Mouse (Mus musculus) kidney, embryonic 15.5 days (tissue): Measurements from ENCODE around the gene F5. TPM values are rescaled to one million over a fixed set of nuclear protein-coding genes. Genes with fewer than 3 reads are reported as not detected.

Source experiments
- ATAC-seq: fragments of 200-750 bp; cut with Nextera tagmentation; replicated peaks from 2 replicates; pipeline ENCODE4 v1.8.0; 2017; ENCODE audit warnings: moderate TSS enrichment; ENCODE audit not compliant: low FRiP score
- H3K27ac ChIP-seq: fragments of 300-500 bp; sonication (generic); 2 replicates; pipeline ENCODE4 v1.5.1; 2015; ENCODE audit warnings: mild to moderate bottlenecking, inconsistent platforms
- H3K27me3 ChIP-seq: fragments of 300-500 bp; sonication (generic); 2 replicates; pipeline ENCODE4 v1.6.1; 2015; ENCODE audit warnings: inconsistent platforms
- H3K36me3 ChIP-seq: fragments of 300-500 bp; sonication (generic); 2 replicates; pipeline ENCODE4 v1.6.1; 2015; ENCODE audit warnings: inconsistent platforms
- H3K4me1 ChIP-seq: fragments of 300-500 bp; sonication (generic); 2 replicates; pipeline ENCODE4 v1.6.1; 2015; ENCODE audit warnings: inconsistent platforms
- H3K4me2 ChIP-seq: fragments of 300-500 bp; sonication (generic); 2 replicates; pipeline ENCODE4 v1.6.1; 2015; ENCODE audit warnings: moderate library complexity, mild to moderate bottlenecking, inconsistent platforms
- H3K4me3 ChIP-seq: fragments of 300-500 bp; sonication (generic); replicated peaks from 2 replicates; pipeline ENCODE4 v1.5.1; 2015; ENCODE audit warnings: mild to moderate bottlenecking, inconsistent platforms
- H3K9ac ChIP-seq: fragments of 300-500 bp; sonication (generic); 2 replicates; pipeline ENCODE4 v1.6.1; 2015; ENCODE audit warnings: mild to moderate bottlenecking, inconsistent platforms
- H3K9me3 ChIP-seq: fragments of 300-500 bp; sonication (generic); replicated peaks from 2 replicates; pipeline ENCODE4 v1.6.1; 2016; ENCODE audit warnings: inconsistent platforms
- WGBS: fragments of 180-500 bp; shearing (Covaris S2); methylation state at CpG from one replicate; pipeline ENCODE4 v1.1.7; 2015; ENCODE audit warnings: mixed read lengths; 5-methylcytosine and 5-hydroxymethylcytosine counted together
- polyA plus RNA-seq: library from polyadenylated mRNA; unstranded; fragments of >200 nt; fragmentation: Nextera tagmentation; extraction: Ambion mirVana; gene quantifications from 2 replicates; pipeline ENCODE4 v1.2.1, GENCODE M21; 2015

The F5 gene
- 0.30 and 0.31 TPM in 2 replicates for polyA plus RNA-seq

DNA sequence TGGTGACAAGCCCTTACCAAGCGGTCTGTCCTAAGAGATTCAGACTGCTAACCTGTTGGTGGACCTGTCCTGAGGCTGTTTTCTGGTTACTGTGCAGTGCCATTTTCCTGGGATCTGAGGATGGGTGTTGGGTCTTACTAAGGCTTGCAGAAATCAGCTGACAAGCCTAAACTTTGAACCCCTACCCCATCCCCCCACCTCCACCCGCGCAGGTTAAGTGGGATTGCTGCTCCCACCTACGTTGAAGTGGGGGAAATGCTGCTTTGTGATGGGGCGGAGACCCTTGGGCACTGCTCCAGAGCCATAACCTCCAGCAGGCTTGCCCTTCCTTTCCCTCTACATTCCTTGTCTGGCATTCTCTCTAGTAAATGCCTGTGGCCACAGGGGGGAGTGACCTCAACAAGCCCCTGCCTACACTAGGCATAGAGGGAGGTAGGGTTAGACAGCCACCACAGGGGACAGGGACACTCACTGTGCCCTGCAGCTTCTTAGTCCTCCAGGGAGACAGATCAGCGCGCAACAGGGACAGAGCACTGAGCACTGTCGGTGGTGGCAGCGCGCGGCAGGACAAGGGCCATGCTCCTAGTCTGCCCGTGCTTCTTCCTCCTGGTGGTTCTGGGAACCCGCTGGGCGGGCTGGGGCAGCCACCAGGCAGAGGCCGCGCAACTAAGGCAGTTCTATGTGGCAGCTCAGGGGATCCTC is at the start of gene F5:
Gene F5 (plus strand): TSS at position 452 of the 702 bp plus-strand sequence.
- no peak within 1 kb of the TSS for H3K9ac ChIP-seq

DNA sequence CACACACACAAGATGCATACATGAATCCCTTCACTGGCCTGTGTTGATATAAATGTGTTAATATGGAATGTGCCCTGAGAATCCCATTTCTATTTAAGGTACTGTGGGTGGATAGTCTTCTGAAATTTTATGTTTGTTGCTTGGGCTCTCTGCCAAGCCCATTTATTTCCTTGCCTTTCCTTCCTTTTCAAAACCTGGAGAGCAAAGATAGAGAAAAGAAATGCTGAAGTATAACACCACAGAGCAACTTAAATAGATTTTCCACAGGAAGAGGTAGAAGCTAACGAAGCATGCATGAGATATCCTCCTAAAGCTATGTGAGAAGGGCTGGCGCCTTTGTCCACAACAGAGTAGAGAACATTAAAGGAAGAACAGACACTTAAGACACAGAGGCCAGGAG is 41.9 kb upstream of the F5 start:
- Histone ChIP-seq H3K27me3 (no peaks in the 10 kb centered on the region), H3K27ac (no peak overlapping the region), H3K36me3 (no peaks in the 10 kb centered on the region), H3K4me2 (no peak overlapping the region), H3K4me3 (no peak overlapping the region), H3K4me1 (no peaks in the 10 kb centered on the region), H3K9ac (no peak overlapping the region), H3K9me3 (no peaks in the 10 kb centered on the region)
- 64% methylated on average over 2 of the region's 2 CpGs for WGBS
- ATAC-seq: no peak

More for the DNA sequence above, at the start of gene F5:
- Histone ChIP-seq H3K9me3 (no peaks in the 10 kb centered on the region), H3K27ac (no peak within 1 kb of the TSS), H3K4me1 (peaks cover 6% of the 10 kb centered on the region), H3K27me3 (no peaks in the 10 kb centered on the region), H3K4me3 (0 out of 2 replicates have a peak within 1 kb of the TSS, but pooled peaks have one; percentile 10), H3K4me2 (peak within 1 kb of the TSS; percentile 48), H3K36me3 (no peaks in the 10 kb centered on the region)
- 15% methylated on average over 16 of the region's 16 CpGs for WGBS
- peak; percentile 66 for ATAC-seq

DNA sequence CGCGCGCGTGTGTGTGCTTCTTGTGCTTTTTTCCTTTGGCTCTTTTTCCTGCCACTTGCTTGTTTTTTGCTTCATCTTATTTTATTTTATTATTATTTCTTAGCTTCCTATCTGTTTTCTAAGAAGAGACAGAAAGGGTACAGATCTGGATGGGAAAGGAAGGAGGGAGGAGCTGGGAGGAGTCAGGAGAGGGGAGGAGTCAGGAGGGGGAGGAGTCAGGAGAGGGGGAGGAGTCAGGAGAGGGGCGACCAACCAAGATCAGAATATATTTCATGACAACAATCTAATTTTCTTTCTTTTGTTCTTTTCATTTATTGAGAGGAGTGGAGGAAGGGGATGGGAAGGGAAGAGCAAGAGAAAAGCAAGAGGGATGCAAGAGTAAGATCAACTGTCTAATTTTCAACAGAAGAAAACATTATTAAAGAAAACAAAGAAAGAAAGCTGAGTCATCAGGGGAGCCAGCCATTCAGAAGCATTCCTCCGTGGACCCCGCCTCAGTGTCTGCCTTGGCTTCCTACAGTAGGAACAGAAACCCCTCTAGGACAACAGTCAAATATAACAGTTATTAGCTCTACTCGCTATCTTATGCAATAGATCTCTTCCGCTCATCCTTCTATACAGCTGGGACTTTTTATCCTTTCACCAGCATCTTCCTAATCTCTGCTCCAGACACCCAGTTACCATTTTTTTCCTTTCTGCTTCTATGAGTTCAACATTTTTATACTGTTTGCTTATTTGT is 40.9 kb upstream of the F5 start:
- Histone ChIP-seq H3K36me3 (no peaks in the 10 kb centered on the region), H3K9me3 (no peaks in the 10 kb centered on the region), H3K9ac (no peak overlapping the region), H3K4me1 (no peaks in the 10 kb centered on the region), H3K27ac (no peak overlapping the region), H3K27me3 (no peaks in the 10 kb centered on the region), H3K4me3 (no peak overlapping the region), H3K4me2 (no peak overlapping the region)
- ATAC-seq: no peak
- WGBS: 93% methylated on average over 9 of the region's 9 CpGs

DNA sequence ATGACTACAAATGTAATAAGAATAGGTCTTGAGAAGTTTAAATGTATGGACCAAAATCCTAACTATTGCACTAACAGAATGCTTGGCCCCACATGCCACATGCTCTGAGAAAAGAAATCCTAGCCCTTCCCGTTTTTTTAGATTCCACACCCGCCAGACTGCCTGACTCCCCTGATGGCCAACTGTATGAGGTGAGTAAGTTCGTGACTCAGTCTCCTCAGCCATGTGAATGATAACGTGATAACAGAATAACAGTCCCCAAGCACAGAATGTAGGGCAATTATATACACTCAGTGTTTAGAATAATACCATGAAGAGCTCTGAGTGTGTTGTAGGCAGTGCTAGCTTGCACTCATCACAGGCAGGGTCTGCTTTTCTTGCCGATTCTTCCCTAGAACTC is 37.4 kb upstream of the F5 start:
- no peak for ATAC-seq
- no peak overlapping the region for H3K4me3 ChIP-seq
- no peak overlapping the region for H3K27ac ChIP-seq
- H3K9me3 ChIP-seq: no peaks in the 10 kb centered on the region
- no peak overlapping the region for H3K9ac ChIP-seq
- no peaks in the 10 kb centered on the region for H3K27me3 ChIP-seq
- no peak overlapping the region for H3K4me2 ChIP-seq
- H3K4me1 ChIP-seq: peaks cover 3% of the 10 kb centered on the region; the same call in 1 of the 2 replicates
- WGBS: 80% methylated on average over 5 of the region's 5 CpGs
- H3K36me3 ChIP-seq: no peaks in the 10 kb centered on the region

DNA sequence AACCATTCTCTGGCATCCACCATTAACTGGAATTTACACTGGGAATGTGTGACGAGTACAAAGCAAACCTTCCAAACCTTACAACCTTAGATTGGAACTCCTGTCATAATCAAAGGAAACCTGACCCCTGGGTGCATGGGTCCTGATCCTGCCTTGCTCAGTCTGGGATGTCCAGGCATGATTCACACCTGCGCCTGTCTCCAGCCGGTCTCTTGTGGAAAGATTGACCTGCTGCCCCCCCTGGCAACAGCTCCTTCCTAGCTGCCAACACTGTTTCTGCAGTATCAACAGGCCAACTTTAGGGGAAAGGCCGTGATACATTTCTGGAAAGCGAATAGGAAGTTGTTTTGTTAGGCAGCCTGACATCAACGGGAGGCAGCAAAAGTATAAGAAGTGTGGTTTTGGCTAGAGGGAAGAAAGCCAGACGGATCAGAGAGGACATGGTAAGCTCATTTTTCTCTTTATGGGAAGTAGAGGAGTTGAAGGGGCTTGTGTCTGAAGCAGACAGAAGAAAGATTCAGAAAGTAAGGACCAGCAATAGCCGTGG is 36.6 kb upstream of the F5 start, which contains the start of gene Selp:
Gene Selp (plus strand): TSS at position 318 of the 547 bp plus-strand sequence.
- 0 out of 2 replicates have a peak, but pooled peaks have one; percentile 33 for ATAC-seq
- Histone ChIP-seq H3K9me3 (no peaks in the 10 kb centered on the region), H3K27ac (no peak within 1 kb of the TSS)

DNA sequence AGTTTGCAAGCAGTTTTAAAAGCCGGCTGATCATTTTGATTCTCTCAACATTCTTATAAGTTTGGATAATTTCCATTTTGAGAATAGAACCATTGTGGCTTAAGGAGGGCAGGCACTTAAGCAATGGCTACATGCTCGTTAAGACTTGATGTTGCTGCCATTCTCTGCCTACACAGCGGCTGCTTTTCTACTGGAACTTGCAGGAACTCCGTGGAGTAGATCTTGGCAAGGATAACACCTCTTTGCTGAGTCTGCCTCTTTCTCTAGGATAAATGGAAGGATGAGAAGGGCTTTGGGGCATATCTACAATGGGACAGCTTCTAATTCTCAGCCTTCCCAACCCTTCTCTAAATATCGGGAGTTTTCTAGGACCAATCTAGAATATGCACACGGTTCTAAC is 36.0 kb upstream of the F5 start:
- 85% methylated on average over 6 of the region's 6 CpGs for WGBS

More for the DNA sequence above, 36.6 kb upstream of the F5 start, which contains the start of gene Selp:
- peaks cover 4% of the 10 kb centered on the region; the same call in 1 of the 2 replicates for H3K4me1 ChIP-seq
- 56% methylated on average over 8 of the region's 8 CpGs for WGBS
- H3K27me3 ChIP-seq: no peaks in the 10 kb centered on the region
- H3K9ac ChIP-seq: no peak within 1 kb of the TSS
- no peak within 1 kb of the TSS for H3K4me2 ChIP-seq
- H3K4me3 ChIP-seq: no peak within 1 kb of the TSS
- no peaks in the 10 kb centered on the region for H3K36me3 ChIP-seq

DNA sequence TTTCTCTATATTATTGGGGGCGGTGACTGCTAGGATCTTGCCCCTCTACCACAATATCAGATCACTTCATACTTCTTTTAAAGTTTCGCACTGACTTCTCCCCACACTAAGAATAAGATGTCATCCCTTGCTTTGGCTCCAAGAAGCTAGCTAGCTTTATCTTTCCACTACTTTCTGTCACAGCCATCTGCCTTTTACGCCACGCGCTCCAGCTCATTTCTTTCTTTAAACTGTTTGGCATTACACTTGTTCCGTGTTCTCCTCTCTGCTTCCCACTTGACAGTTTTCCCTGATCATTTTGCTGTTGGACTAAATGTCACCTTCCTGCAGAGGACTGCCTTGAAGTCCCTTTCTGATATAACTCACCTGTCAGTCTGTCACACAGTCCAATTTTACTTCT is 33.8 kb upstream of the F5 start:
- H3K9me3 ChIP-seq: no peaks in the 10 kb centered on the region
- no peak overlapping the region for H3K4me3 ChIP-seq
- H3K9ac ChIP-seq: no peak overlapping the region
- WGBS: 89% methylated on average over 6 of the region's 6 CpGs
- no peaks in the 10 kb centered on the region for H3K36me3 ChIP-seq
- H3K27me3 ChIP-seq: no peaks in the 10 kb centered on the region
- no peak overlapping the region for H3K27ac ChIP-seq
- peaks cover 4% of the 10 kb centered on the region; the same call in 1 of the 2 replicates for H3K4me1 ChIP-seq
- H3K4me2 ChIP-seq: no peak overlapping the region
- ATAC-seq: no peak

More for the DNA sequence above, 36.0 kb upstream of the F5 start:
- Histone ChIP-seq H3K27ac (no peak overlapping the region), H3K4me2 (no peak overlapping the region), H3K36me3 (no peaks in the 10 kb centered on the region), H3K4me1 (peaks cover 4% of the 10 kb centered on the region; the same call in 1 of the 2 replicates), H3K9ac (no peak overlapping the region), H3K27me3 (no peaks in the 10 kb centered on the region), H3K9me3 (no peaks in the 10 kb centered on the region), H3K4me3 (no peak overlapping the region)
- ATAC-seq: no peak

DNA sequence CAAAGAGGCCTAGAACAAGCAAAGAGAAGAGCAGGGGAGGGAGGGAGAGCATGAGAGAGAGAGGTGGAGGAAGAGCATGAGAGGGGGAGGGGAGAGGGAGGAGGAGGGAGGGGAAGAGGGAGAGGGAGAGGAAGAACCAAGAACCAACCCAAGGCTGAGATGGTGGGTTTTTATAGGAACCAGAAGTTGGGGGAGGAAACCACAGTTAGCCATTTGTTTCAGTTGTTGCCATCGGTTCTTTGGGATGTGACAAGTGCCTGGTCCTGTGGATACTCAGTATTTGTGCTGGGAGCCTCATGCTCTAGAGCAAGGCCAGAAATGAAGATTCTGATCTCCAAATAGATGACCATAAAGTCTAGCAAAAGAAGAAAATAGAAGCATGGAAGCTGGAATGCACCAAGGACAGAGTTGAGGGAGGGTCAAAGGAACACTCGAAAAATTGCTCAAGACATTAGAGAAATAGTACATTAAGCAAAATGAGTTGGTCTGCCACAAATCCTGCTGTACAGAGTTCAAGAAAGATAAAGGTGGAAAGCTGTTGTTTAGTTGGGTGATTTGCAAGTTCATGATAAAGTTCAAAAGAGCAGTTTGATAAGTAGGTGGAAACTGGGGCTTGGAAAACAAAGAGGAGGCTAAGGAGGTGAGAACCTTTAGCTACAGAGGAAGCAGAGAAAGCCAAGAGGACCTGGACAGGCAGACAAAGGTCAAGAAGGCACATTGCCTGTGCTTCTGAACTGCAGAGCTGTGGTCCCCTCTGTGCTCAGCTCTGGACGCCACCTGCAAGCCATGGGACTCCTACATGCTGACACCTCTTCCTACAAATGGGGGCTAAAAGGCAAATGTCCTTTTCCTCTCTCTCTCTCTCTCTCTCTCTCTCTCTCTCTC is 31.5 kb upstream of the F5 start:
- Histone ChIP-seq H3K36me3 (no peaks in the 10 kb centered on the region), H3K9ac (no peak overlapping the region), H3K4me2 (no peak overlapping the region), H3K4me1 (peaks cover 4% of the 10 kb centered on the region; the same call in 1 of the 2 replicates), H3K27me3 (no peaks in the 10 kb centered on the region), H3K4me3 (no peak overlapping the region), H3K9me3 (no peaks in the 10 kb centered on the region), H3K27ac (no peak overlapping the region)
- 65% methylated on average over 3 of the region's 3 CpGs for WGBS
- no peak for ATAC-seq

DNA sequence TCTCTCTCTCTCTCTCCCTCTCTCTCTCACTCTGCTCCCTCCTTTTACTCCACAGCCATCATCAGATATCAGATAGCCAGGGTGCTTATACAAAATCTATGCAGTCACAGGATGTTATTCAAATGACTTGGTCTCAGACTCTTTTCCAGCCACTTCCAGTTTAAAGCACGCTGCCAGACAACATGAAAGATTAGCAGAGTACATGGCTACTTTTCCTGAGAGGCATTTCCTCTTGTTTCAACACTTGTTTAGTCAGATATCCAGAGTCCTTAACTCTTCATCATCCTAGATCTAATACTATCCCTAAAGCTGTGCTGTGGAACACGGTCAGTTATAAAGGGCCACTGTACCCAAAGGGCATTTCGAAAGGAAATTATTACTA is 30.9 kb upstream of the F5 start:
- no peak for ATAC-seq
- Histone ChIP-seq H3K27me3 (no peaks in the 10 kb centered on the region), H3K4me1 (peaks cover 4% of the 10 kb centered on the region; the same call in 1 of the 2 replicates), H3K9me3 (no peaks in the 10 kb centered on the region), H3K9ac (no peak overlapping the region), H3K36me3 (no peaks in the 10 kb centered on the region), H3K4me3 (no peak overlapping the region), H3K27ac (no peak overlapping the region), H3K4me2 (no peak overlapping the region)
- 78% methylated on average over 3 of the region's 3 CpGs for WGBS

DNA sequence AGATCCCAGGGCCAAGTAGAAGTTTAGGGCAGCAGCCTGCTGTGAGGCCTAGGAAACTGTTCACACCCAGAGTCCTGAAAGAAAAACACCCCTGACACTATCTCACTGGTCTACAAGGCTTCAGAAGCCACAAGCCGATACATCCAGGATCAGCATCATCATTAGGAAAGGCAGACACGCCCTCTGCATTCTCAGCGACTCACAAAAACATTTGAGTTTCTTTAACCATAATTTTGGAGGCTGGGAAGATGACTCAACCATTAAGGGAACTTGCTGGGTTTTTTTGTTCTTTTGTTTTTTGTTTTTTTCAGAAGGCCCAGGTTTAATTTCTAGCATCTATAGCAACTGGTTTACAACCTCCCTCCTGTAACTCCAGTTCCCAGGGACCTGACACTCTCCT is 27.8 kb upstream of the F5 start:
- Histone ChIP-seq H3K4me3 (no peak overlapping the region), H3K4me2 (no peak overlapping the region), H3K9me3 (no peaks in the 10 kb centered on the region), H3K27ac (no peak overlapping the region), H3K36me3 (no peaks in the 10 kb centered on the region), H3K27me3 (no peaks in the 10 kb centered on the region), H3K4me1 (0 out of 2 replicates have a peak, but pooled peaks cover 4% of the 10 kb centered on the region), H3K9ac (no peak overlapping the region)
- WGBS: 35% methylated on average over 3 of the region's 3 CpGs
- ATAC-seq: no peak

DNA sequence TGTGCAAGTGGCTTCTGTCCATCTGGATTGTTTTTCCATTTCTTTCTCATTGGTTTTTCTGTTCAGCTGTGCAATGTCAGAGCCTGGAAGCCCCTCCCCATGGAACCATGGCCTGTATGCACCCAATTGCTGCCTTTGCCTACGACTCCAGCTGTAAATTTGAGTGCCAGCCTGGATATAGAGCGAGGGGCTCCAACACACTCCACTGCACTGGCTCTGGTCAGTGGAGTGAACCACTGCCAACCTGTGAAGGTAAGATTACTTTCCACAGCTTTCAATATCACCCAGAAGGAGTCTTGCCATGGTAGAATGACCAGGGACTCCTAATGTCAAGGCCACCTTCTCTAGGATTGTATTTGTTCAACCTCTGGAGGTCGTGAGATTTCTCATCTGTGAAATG is 21.6 kb upstream of the F5 start:
- H3K27me3 ChIP-seq: no peaks in the 10 kb centered on the region
- no peak overlapping the region for H3K4me2 ChIP-seq
- 40% methylated on average over 3 of the region's 3 CpGs for WGBS
- no peaks in the 10 kb centered on the region for H3K4me1 ChIP-seq
- H3K9ac ChIP-seq: no peak overlapping the region
- no peak overlapping the region for H3K27ac ChIP-seq
- ATAC-seq: peak; percentile 91
- H3K9me3 ChIP-seq: no peaks in the 10 kb centered on the region
- no peak overlapping the region for H3K4me3 ChIP-seq
- H3K36me3 ChIP-seq: no peaks in the 10 kb centered on the region
